8 mouse cellular contexts compared by ENCODE assay signal in the genomic region with DNA sequence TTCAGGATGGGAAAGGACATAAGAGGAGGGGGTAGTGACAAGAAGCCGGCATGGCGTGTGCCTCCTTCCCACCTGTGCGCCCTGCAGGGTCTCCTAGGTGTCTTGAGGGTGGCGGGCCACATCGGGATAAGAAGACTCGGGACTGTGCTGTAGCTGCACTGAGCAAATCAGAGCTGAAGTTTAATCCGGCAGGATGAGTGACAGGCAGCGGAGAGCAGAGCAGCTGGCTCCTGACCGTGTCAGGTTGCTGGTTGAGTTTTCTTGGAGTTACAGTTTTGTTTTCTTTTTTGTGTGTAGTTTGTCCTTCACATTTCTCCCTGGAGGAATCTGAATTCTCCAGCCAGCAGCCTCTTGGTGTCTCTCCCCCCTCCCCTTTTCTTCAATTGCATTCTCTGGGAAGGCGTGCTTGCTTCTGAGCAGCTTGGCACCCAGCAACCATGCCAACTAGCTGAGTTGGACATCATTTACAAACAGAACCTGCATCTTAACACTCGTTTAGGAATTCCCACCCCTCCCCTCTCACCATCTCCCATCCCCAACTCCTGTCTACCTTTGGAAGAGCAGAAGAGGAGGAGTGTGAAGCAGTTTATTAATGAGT. TPM values are rescaled to one million over a fixed set of nuclear protein-coding genes. Genes with fewer than 3 reads are reported as not detected.
DNase-seq lines count a peak whose midpoint lies in the region; ATAC-seq and TF ChIP-seq lines count a peak whose summit lies in the region.

No protein-coding gene starts in this region.

- peak overlapping the region; percentile 100 for H3K27ac ChIP-seq in gastrocnemius, adult 2 months
- no peak overlapping the region for H3K27ac ChIP-seq in testis, adult 2 months (ENCODE audit: control insufficient read depth, insufficient read depth, low read depth, low read length)
- peak overlapping the region; percentile 100 for H3K27ac ChIP-seq in limb, embryonic 12.5 days
- H3K27ac ChIP-seq in stomach, embryonic 15.5 days = peak overlapping the region; percentile 100

- peak; percentile 75 for DNase-seq in gastrocnemius, adult 2 months
- DNase-seq in gastrocnemius, postnatal 4 days (ENCODE audit: low spot score in 2 of 2) = no peak
- DNase-seq in testis, postnatal 14 days (ENCODE audit: low spot score) = no peak
- DNase-seq in adrenal gland, adult 2 months = no peak
- DNase-seq in kidney, adult 8-10 months = no peak

- WGBS in limb, embryonic 12.5 days = 14% methylated on average over 11 of the region's 11 CpGs
- WGBS in stomach, embryonic 15.5 days = 19% methylated on average over 11 of the region's 11 CpGs

- peak overlapping the region; percentile 98 for H3K4me2 ChIP-seq in limb, embryonic 12.5 days
- H3K4me2 ChIP-seq in stomach, embryonic 15.5 days = peak overlapping the region; percentile 77

- no peaks in the 10 kb centered on the region for H3K9me3 ChIP-seq in limb, embryonic 12.5 days
- no peaks in the 10 kb centered on the region for H3K9me3 ChIP-seq in stomach, embryonic 15.5 days

- no peak for TF ChIP-seq CTCF in gastrocnemius, adult 2 months (IDR thresholded peaks at IDR 0.05)
- TF ChIP-seq CTCF in testis, adult 2 months (IDR thresholded peaks at IDR 0.05; ENCODE audit: control insufficient read depth, insufficient read depth, insufficient replicate concordance, low read depth, low read length) = no peak

- no peak for ATAC-seq in limb, embryonic 12.5 days (ENCODE audit: insufficient number of reproducible peaks, insufficient read depth, low FRiP score, low TSS enrichment, low read depth)
- ATAC-seq in stomach, embryonic 15.5 days (ENCODE audit: insufficient read depth, low FRiP score, low read depth) = no peak

- H3K27me3 ChIP-seq in testis, adult 2 months (ENCODE audit: control insufficient read depth, insufficient read depth, low read length) = no peaks in the 10 kb centered on the region
- no peaks in the 10 kb centered on the region for H3K27me3 ChIP-seq in limb, embryonic 12.5 days
- H3K27me3 ChIP-seq in stomach, embryonic 15.5 days (replicated peaks) = no peaks in the 10 kb centered on the region

- H3K4me3 ChIP-seq in gastrocnemius, adult 2 months = peak overlapping the region; percentile 84
- H3K4me3 ChIP-seq in testis, adult 2 months (ENCODE audit: control insufficient read depth, low read depth, low read length) = peak overlapping the region; percentile 89
- peak overlapping the region; percentile 100 for H3K4me3 ChIP-seq in limb, embryonic 12.5 days (replicated peaks)
- peak overlapping the region; percentile 90 for H3K4me3 ChIP-seq in stomach, embryonic 15.5 days (replicated peaks)

- peak overlapping the region; percentile 98 for H3K9ac ChIP-seq in limb, embryonic 12.5 days (replicated peaks)
- peak overlapping the region; percentile 96; the same call in 1 of the 2 replicates for H3K9ac ChIP-seq in stomach, embryonic 15.5 days

- peaks cover 28% of the 10 kb centered on the region for H3K4me1 ChIP-seq in testis, adult 2 months (ENCODE audit: control insufficient read depth, insufficient read depth, low read length)
- H3K4me1 ChIP-seq in limb, embryonic 12.5 days (replicated peaks) = peaks cover 66% of the 10 kb centered on the region
- H3K4me1 ChIP-seq in stomach, embryonic 15.5 days = peaks cover 69% of the 10 kb centered on the region

- H3K36me3 ChIP-seq in testis, adult 2 months (ENCODE audit: control insufficient read depth, insufficient read depth, low read length) = no peaks in the 10 kb centered on the region
- H3K36me3 ChIP-seq in limb, embryonic 12.5 days = peaks cover 24% of the 10 kb centered on the region
- no peaks in the 10 kb centered on the region for H3K36me3 ChIP-seq in stomach, embryonic 15.5 days

- intact Hi-C loops in gastrocnemius, adult 2 months (cut with DNase I) = no loop called here

- TF ChIP-seq POLR2A in testis, adult 2 months (IDR thresholded peaks at IDR 0.05; ENCODE audit: control insufficient read depth, low read depth, low read length) = no peak

RNA-seq across cellular contexts. Expression of a gene that starts 2.5 kb away (rescaled TPM):
- 10 to 100 TPM; 94.0 to 99.2 TPM for total RNA-seq in gastrocnemius, adult 2 months (2021)
- 100 to 1,000 TPM; 194 to 205 TPM for total RNA-seq in gastrocnemius, postnatal 4 days (2021)
- 39.4 and 46.8 TPM in 2 replicates for polyA plus RNA-seq in testis, adult 2 months (2012; rRNA removed)
- 74.6 and 89.2 TPM in 2 replicates for polyA plus RNA-seq in limb, embryonic 12.5 days (2016; fragmentation: Nextera tagmentation; extraction: Ambion mirVana)
- polyA plus RNA-seq in stomach, embryonic 15.5 days (2015; fragmentation: Nextera tagmentation; extraction: Ambion mirVana) = 57.0 and 63.2 TPM in 2 replicates
- 100 to 1,000 TPM in 1 of 2 experiments, 10 to 100 TPM in 1; 75.0 to 119 TPM for total RNA-seq in adrenal gland, adult 2 months (2021)
- 98.8 and 100 TPM in 2 replicates for polyA plus RNA-seq in adrenal gland, adult 2 months (2012; rRNA removed)

RNA-seq across cellular contexts. Expression of a gene that starts 19.5 kb away (rescaled TPM):
- 1 to 10 TPM; 3.2 to 5.7 TPM for total RNA-seq in gastrocnemius, adult 2 months (2021)
- total RNA-seq in gastrocnemius, postnatal 4 days (2021) = under 1 TPM; 0.42 to 0.52 TPM
- polyA plus RNA-seq in testis, adult 2 months (2012; rRNA removed) = 0.04 and 0.20 TPM in 2 replicates
- polyA plus RNA-seq in limb, embryonic 12.5 days (2016; fragmentation: Nextera tagmentation; extraction: Ambion mirVana) = 0.15 and 1.1 TPM in 2 replicates
- polyA plus RNA-seq in stomach, embryonic 15.5 days (2015; fragmentation: Nextera tagmentation; extraction: Ambion mirVana) = 0.52 and 0.60 TPM in 2 replicates
- total RNA-seq in adrenal gland, adult 2 months (2021) = 1 to 10 TPM; 4.0 to 5.3 TPM
- 0.19 and 0.21 TPM in 2 replicates for polyA plus RNA-seq in adrenal gland, adult 2 months (2012; rRNA removed)

RNA-seq across cellular contexts. Expression of a gene that starts 49.6 kb away (rescaled TPM):
- total RNA-seq in gastrocnemius, adult 2 months (2021) = 10 to 100 TPM; 15.0 to 28.8 TPM
- 10 to 100 TPM; 29.2 to 38.5 TPM for total RNA-seq in gastrocnemius, postnatal 4 days (2021)
- polyA plus RNA-seq in testis, adult 2 months (2012; rRNA removed) = 12.2 and 14.3 TPM in 2 replicates
- 85.2 and 99.1 TPM in 2 replicates for polyA plus RNA-seq in limb, embryonic 12.5 days (2016; fragmentation: Nextera tagmentation; extraction: Ambion mirVana)
- 79.9 and 85.2 TPM in 2 replicates for polyA plus RNA-seq in stomach, embryonic 15.5 days (2015; fragmentation: Nextera tagmentation; extraction: Ambion mirVana)
- 10 to 100 TPM; 42.2 to 67.9 TPM for total RNA-seq in adrenal gland, adult 2 months (2021)
- polyA plus RNA-seq in adrenal gland, adult 2 months (2012; rRNA removed) = 55.0 and 68.9 TPM in 2 replicates
